Mouse (Mus musculus): Measurements from ENCODE around the gene Zfp386.

The Zfp386 gene

GRCm38 (mm10) chr12:116089836-116090235 is 42.3 kb downstream of the Zfp386 start:
- WGBS: 95% methylated on average over 3 of the region's 3 CpGs

DNA sequence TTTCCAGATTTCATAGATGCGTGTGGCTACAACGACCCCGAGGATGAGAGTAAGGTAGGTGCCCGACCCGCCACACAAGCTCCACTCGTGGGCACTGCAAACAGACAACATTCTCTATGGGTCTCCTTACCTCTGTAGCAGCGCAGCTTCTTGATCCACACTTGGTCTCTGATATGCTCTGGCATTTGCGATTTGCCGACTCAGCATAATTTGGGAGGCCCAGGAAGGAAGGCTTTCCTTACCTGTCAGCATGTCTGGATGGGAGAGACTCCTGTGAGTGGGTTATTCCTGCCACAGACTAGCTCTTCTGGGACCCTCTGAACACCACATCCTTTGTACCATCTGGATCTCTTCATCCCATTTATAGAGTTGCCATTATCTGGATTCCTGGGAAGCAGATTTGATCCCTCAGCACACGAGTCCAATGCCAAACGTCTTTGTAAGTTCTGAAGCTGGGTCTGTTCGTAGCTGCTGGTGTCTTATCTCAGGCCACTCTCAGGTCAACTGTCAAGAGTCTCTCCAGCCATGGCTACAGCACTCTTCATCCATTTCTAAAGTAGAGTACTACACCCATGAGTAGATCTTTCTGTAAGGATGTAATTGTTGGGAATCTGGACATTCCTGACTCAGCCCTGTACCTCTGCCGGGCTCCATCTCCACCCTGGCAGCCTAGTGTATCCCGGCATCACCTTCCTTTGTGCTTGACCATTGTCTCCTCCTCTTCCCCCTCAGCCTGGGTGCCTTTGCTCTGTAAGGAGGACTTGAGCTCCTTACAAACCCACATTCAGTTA is 47.4 kb downstream of the Zfp386 start:
- WGBS: 91% methylated on average over 14 of the region's 14 CpGs

- WGBS: 47% methylated on average over 3 of the region's 3 CpGs
These were observed 48.9 kb downstream of the Zfp386 start for GRCm38 (mm10) chr12:116096361-116096904.

- 88% methylated on average over 8 of the region's 8 CpGs for WGBS
These were observed 49.6 kb downstream of the Zfp386 start for GRCm38 (mm10) chr12:116097166-116097565.

DNA sequence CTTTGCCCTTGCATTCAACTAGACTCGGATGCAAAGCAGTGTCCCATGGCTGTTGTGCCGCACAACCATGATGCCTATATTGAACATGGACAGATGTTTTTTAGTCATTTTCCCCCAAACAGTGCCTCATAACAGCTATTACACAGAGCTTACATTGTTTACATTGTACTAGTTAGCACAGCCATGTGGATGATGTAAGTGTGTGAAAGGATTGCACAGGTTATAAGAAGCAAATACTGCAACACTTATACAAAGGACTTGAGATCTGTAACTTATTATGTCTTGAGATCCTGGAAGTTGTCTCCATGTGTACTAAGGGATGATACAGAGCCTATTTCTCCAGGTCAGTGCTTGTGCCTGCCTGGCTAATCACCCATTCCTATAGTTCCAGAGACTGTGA is 54.4 kb downstream of the Zfp386 start:
- 88% methylated on average over 2 of the region's 2 CpGs for WGBS

DNA sequence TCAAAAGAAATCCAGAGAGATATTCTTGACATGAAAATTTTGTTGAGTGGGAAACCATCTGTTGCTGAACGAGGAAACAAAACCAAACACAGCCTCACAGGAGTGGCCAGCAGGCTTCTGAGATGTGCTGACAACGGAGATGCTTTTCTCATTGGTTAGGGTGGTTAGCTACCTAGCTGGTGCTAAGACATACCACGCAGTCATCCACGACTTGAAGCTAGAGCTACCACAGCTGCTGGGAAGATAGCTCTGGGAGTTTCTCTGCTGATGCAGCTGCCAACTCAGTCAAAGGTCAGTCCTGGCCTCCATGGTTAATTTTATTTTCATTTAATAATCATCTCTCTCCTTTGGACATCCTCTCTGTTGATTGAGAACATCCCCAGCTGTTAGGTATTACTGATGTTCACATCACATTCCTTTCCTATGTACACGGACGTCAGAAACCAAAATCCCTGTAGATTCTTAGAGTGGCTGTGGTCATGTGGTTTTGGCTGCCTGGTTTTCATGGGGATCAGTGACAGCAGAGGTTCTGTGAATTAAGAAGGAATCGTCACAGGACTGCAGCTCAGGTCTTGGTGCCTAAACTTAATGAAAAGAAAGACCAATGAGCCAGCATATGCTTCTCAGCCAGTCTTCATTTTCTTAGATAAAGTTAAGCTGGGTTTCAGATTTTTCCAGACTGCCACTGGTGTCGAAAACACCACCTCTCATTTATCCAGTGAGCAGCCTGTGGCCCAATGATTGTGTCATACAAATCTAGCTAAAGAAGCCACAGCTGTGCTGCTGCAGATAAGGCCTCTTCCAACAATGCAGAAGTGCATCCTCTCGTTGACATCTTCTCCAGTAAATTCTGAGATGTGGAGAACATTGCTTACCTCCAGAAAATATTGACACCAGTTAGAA is 62.2 kb downstream of the Zfp386 start:
- WGBS: 67% methylated on average over 9 of the region's 9 CpGs

DNA sequence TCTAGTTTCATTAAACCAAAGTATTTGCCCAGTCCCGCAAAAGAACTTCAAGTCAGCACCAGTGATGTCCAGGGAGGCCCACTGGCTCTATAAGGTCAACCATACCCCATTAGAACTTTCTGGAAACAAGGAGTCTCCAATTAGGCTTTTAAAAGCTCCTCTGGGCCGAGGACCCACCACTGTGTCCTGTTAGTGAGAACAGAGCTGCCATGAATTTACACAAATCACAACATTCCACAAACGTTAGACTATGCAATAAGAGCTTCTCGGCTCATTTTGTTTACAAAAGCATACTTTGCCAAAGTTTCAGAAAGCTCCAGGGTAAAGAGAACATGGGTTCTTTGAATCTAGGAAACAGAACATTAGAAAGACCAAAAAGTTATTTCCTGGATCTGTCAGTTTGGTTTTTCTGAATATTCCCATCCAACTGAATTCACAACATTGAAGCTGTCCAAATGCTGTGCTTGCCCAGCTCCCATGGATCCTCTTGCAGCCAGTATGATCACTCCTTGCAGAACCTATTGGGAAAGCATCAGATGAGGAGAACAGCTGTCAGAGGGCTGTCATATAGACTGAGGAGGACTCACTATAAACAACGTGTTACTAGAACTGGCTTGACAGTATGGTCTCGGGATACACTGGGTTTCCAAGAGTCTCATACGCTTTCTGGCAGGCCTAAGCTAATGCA is 63.6 kb downstream of the Zfp386 start:
- 78% methylated on average over 7 of the region's 7 CpGs for WGBS

All from cerebral cortex, adult 2 months (tissue).